ENCODE assay signal across 24 mouse cellular contexts in genomic region chr5:66786621-66787061, GRCm38 (mm10). TPM values are rescaled to one million over a fixed set of nuclear protein-coding genes. Genes with fewer than 3 reads are reported as not detected.
DNase-seq lines count a peak whose midpoint lies in the region; ATAC-seq lines count a peak whose summit lies in the region.
"Had no signal": no experiment of that assay in that cellular context is flagged by ENCODE, and none has a peak within 500 bp of the region (broad histone marks: within the 10 kb centered on the region; RNA-seq: fewer than 3 reads in every experiment).

No protein-coding gene starts in this region.

- H3K4me3 ChIP-seq in kidney, embryonic 15.5 days (replicated peaks) = no peak overlapping the region
- H3K4me3 ChIP-seq in kidney, embryonic 14.5 days (ENCODE audit: low read length) = no peak overlapping the region
- no peak overlapping the region for H3K4me3 ChIP-seq in lung, embryonic 16.5 days (ENCODE audit: low read length)
- no peak overlapping the region for H3K4me3 ChIP-seq in intestine, embryonic 16.5 days (ENCODE audit: low read length)
- H3K4me3 ChIP-seq: forebrain, embryonic 10.5 days; forebrain, embryonic 15.5 days; heart, embryonic 15.5 days; hindbrain, embryonic 12.5 days; layer of hippocampus, adult 2 months; left cerebral cortex, adult 2 months; midbrain, embryonic 12.5 days; neural tube, embryonic 13.5 days had no signal

- no peaks in the 10 kb centered on the region for H3K36me3 ChIP-seq in kidney, embryonic 15.5 days
- H3K36me3 ChIP-seq in kidney, embryonic 14.5 days (ENCODE audit: control insufficient read depth, insufficient read depth, low read length) = no peaks in the 10 kb centered on the region
- H3K36me3 ChIP-seq in lung, embryonic 16.5 days (ENCODE audit: control insufficient read depth, insufficient read depth, low read length) = no peaks in the 10 kb centered on the region
- H3K36me3 ChIP-seq in intestine, embryonic 16.5 days (ENCODE audit: control insufficient read depth, insufficient read depth, low read length) = no peaks in the 10 kb centered on the region
- H3K36me3 ChIP-seq: forebrain, embryonic 10.5 days; forebrain, embryonic 15.5 days; heart, embryonic 15.5 days; hindbrain, embryonic 12.5 days; midbrain, embryonic 12.5 days; neural tube, embryonic 13.5 days had no signal

- H3K27ac ChIP-seq in kidney, embryonic 15.5 days = peak overlapping the region; percentile 61; the same call in 1 of the 2 replicates
- H3K27ac ChIP-seq in kidney, embryonic 14.5 days (ENCODE audit: low read depth, low read length) = no peak overlapping the region; the same call in 1 of the 2 replicates
- peak overlapping the region; percentile 61; the same call in 1 of the 2 replicates for H3K27ac ChIP-seq in lung, embryonic 16.5 days (ENCODE audit: low read length)
- no peak overlapping the region for H3K27ac ChIP-seq in intestine, embryonic 16.5 days (ENCODE audit: low read length)
- H3K27ac ChIP-seq: forebrain, embryonic 10.5 days; forebrain, embryonic 15.5 days; heart, embryonic 15.5 days; hindbrain, embryonic 12.5 days; layer of hippocampus, adult 2 months; left cerebral cortex, adult 2 months; midbrain, embryonic 12.5 days; neural tube, embryonic 13.5 days had no signal

- no peaks in the 10 kb centered on the region for H3K9me3 ChIP-seq in kidney, embryonic 15.5 days (replicated peaks)
- no peaks in the 10 kb centered on the region for H3K9me3 ChIP-seq in kidney, embryonic 14.5 days (ENCODE audit: control insufficient read depth, low read length)
- no peaks in the 10 kb centered on the region for H3K9me3 ChIP-seq in lung, embryonic 16.5 days (ENCODE audit: control insufficient read depth, low read length)
- H3K9me3 ChIP-seq in intestine, embryonic 16.5 days (ENCODE audit: control insufficient read depth, low read length) = no peaks in the 10 kb centered on the region
- H3K9me3 ChIP-seq: forebrain, embryonic 15.5 days; heart, embryonic 15.5 days; hindbrain, embryonic 12.5 days; neural tube, embryonic 13.5 days had no signal

- H3K27me3 ChIP-seq in kidney, embryonic 15.5 days = no peaks in the 10 kb centered on the region
- H3K27me3 ChIP-seq in kidney, embryonic 14.5 days (ENCODE audit: control insufficient read depth, insufficient read depth, low read length) = no peaks in the 10 kb centered on the region
- H3K27me3 ChIP-seq in lung, embryonic 16.5 days (ENCODE audit: control insufficient read depth, insufficient read depth, low read depth, low read length) = no peaks in the 10 kb centered on the region
- no peaks in the 10 kb centered on the region for H3K27me3 ChIP-seq in intestine, embryonic 16.5 days (replicated peaks; ENCODE audit: control insufficient read depth, insufficient read depth, low read length)
- H3K27me3 ChIP-seq: forebrain, embryonic 15.5 days; heart, embryonic 15.5 days; hindbrain, embryonic 12.5 days; midbrain, embryonic 12.5 days; neural tube, embryonic 13.5 days had no signal

- peaks cover 14% of the 10 kb centered on the region for H3K4me1 ChIP-seq in kidney, embryonic 15.5 days
- H3K4me1 ChIP-seq in kidney, embryonic 14.5 days (ENCODE audit: control insufficient read depth, insufficient read depth, low read length) = peaks cover 15% of the 10 kb centered on the region
- peaks cover 11% of the 10 kb centered on the region for H3K4me1 ChIP-seq in lung, embryonic 16.5 days (replicated peaks; ENCODE audit: control insufficient read depth, insufficient read depth, low read length)
- H3K4me1 ChIP-seq in intestine, embryonic 16.5 days (ENCODE audit: control insufficient read depth, insufficient read depth, low read length) = no peaks in the 10 kb centered on the region
- H3K4me1 ChIP-seq: forebrain, embryonic 10.5 days; forebrain, embryonic 15.5 days; heart, embryonic 15.5 days; hindbrain, embryonic 12.5 days; midbrain, embryonic 12.5 days; neural tube, embryonic 13.5 days had no signal

- ATAC-seq in kidney, embryonic 15.5 days (replicated peaks; ENCODE audit: low FRiP score) = no peak
- ATAC-seq in kidney, embryonic 14.5 days (ENCODE audit: low FRiP score, low TSS enrichment) = no peak
- ATAC-seq in lung, embryonic 16.5 days (ENCODE audit: low read depth) = peak; percentile 48; the same call in 1 of the 2 replicates
- ATAC-seq in intestine, embryonic 16.5 days = peak; percentile 46; the same call in 1 of the 2 replicates
- ATAC-seq: forebrain, embryonic 15.5 days had no signal

- 42% methylated on average over 8 of the region's 8 CpGs for WGBS in kidney, embryonic 15.5 days
- WGBS in kidney, embryonic 14.5 days = 41% methylated on average over 8 of the region's 8 CpGs
- WGBS in lung, embryonic 16.5 days = 33% methylated on average over 8 of the region's 8 CpGs
- 46% methylated on average over 8 of the region's 8 CpGs for WGBS in intestine, embryonic 16.5 days

- H3K9ac ChIP-seq in kidney, embryonic 15.5 days = no peak overlapping the region
- H3K9ac ChIP-seq in kidney, embryonic 14.5 days (ENCODE audit: low read depth, low read length) = no peak overlapping the region
- no peak overlapping the region for H3K9ac ChIP-seq in lung, embryonic 16.5 days (ENCODE audit: low read length)
- no peak overlapping the region for H3K9ac ChIP-seq in intestine, embryonic 16.5 days (ENCODE audit: low read depth, low read length)
- H3K9ac ChIP-seq: forebrain, embryonic 15.5 days; heart, embryonic 15.5 days; hindbrain, embryonic 12.5 days; midbrain, embryonic 12.5 days; neural tube, embryonic 13.5 days had no signal

- DNase-seq in lung, postnatal 4 days = no peak
- peak; percentile 32 for DNase-seq in mesoderm, embryonic 11.5 days (ENCODE audit: low read depth, low spot score)
- DNase-seq in right cerebral cortex, postnatal 4 days = no peak
- DNase-seq in gastrocnemius, postnatal 25 days = no peak
- DNase-seq: adrenal gland, adult 8-10 months; B cell, adult 2 months; cerebellum, adult 2 months; cerebellum, postnatal 14 days; kidney, adult 2 months; kidney, postnatal 36 days; lung, postnatal 14 days had no signal

- H3K4me2 ChIP-seq in kidney, embryonic 15.5 days = no peak overlapping the region
- no peak overlapping the region for H3K4me2 ChIP-seq in kidney, embryonic 14.5 days (replicated peaks; ENCODE audit: low read depth, low read length)
- H3K4me2 ChIP-seq in lung, embryonic 16.5 days (ENCODE audit: low read depth, low read length) = no peak overlapping the region
- no peak overlapping the region for H3K4me2 ChIP-seq in intestine, embryonic 16.5 days (ENCODE audit: low read depth, low read length)
- H3K4me2 ChIP-seq: forebrain, embryonic 15.5 days; heart, embryonic 15.5 days; hindbrain, embryonic 12.5 days; liver, embryonic 11.5 days; midbrain, embryonic 12.5 days; neural tube, embryonic 13.5 days had no signal

RNA-seq across cellular contexts. Expression of gene Limch1, which starts 41.0 kb away (rescaled TPM):
- polyA plus RNA-seq in kidney, embryonic 15.5 days (2015; fragmentation: Nextera tagmentation; extraction: Ambion mirVana) = 35.1 and 39.1 TPM in 2 replicates
- polyA plus RNA-seq in kidney, embryonic 14.5 days (2014; fragmentation: Nextera tagmentation; extraction: Ambion mirVana) = 36.7 and 48.9 TPM in 2 replicates
- polyA plus RNA-seq in lung, embryonic 16.5 days (2015; fragmentation: Nextera tagmentation; extraction: Ambion mirVana) = 97.4 and 109 TPM in 2 replicates
- 7.5 and 8.5 TPM in 2 replicates for polyA plus RNA-seq in intestine, embryonic 16.5 days (2015; fragmentation: Nextera tagmentation; extraction: Ambion mirVana)
- total RNA-seq in gastrocnemius, postnatal 25 days (2021) = 100 to 1,000 TPM in 1 of 2 experiments, 10 to 100 TPM in 1; 94.9 to 110 TPM

Comparison
In these comparisons a context has a peak if more than half of its experiments do, and no peak if none do; other contexts are left out.
1. H3K27ac ChIP-seq: peak in kidney, embryonic 15.5 days (single experiment) and lung, embryonic 16.5 days (single experiment); none in kidney, embryonic 14.5 days (single experiment) and intestine, embryonic 16.5 days (single experiment).
2. ATAC-seq: peak in lung, embryonic 16.5 days (single experiment) and intestine, embryonic 16.5 days (single experiment); none in kidney, embryonic 15.5 days (single experiment) and kidney, embryonic 14.5 days (single experiment).